Mouse (Mus musculus) lung, adult 2 months (tissue): ENCODE data around the gene Pygm.

Experiments
- CTCF ChIP-seq: fragments of 200-500 bp; IDR thresholded peaks from 2 replicates; pipeline ENCODE4 v1.5.1; 2011; ENCODE audit warnings: mild to moderate bottlenecking, low read length, control low read depth; ENCODE audit not compliant: insufficient read depth
- POLR2A ChIP-seq: fragments of 200-500 bp; IDR thresholded peaks from 2 replicates; pipeline ENCODE4 v1.6.1; 2011; ENCODE audit warnings: low read depth, mild to moderate bottlenecking, control low read depth, low read length, borderline replicate concordance; ENCODE audit errors: extremely low read depth

GRCm38 (mm10) chr19:6445761-6446423 lies 61.7 kb downstream of the Pygm start:
- TF ChIP-seq CTCF (no peak), POLR2A (no peak)
